Mouse (Mus musculus) retina, postnatal 7 days (tissue): ENCODE measurements around the gene Polr3b.

ENCODE experiments used
- DNase-seq: peaks from one replicate; pipeline ENCODE4 v3.0.0-alpha.2; 2012; ENCODE audit warnings: low read depth, low spot score

The Polr3b gene

DNA sequence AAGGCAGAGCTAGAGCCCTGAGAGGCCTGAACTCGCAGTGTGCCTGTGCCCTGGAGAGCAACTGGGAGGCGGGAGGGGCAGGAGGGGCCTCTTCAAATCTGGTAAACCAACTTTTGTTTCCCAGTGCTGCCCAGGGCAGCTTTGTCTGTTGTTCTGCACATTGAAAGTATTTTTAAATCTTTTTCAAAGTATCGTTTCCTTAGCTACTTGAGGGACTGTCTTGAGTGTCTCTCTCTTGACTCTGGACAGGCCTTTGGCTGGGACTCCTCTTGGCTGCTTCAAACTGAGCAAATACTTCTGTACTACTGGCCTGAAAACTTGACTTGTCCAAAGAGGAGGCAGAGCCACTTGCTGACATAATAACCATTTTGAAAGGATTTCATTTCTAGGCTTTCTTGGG, 11.3 kb upstream of the Polr3b start:
- DNase-seq: no peak

DNA sequence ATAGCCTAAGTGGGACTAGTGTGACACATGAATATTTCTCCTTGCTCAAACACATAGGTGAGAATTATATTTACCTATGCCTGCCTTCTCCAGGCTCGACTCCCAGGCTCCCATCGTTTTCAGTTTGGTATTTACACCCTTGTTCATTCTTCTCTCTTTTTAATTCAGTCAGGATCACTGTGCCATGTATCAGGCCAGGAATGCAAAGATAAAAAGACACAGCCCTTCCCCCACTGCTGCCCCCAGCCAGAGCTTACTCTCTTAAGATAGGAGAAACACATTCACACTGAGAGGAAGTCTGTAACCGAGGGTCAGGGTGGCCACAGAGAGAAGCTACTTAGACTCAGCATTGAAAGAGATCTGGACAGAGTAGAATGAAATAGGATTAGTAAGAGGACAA, 10.4 kb upstream of the Polr3b start:
- no peak for DNase-seq

DNA sequence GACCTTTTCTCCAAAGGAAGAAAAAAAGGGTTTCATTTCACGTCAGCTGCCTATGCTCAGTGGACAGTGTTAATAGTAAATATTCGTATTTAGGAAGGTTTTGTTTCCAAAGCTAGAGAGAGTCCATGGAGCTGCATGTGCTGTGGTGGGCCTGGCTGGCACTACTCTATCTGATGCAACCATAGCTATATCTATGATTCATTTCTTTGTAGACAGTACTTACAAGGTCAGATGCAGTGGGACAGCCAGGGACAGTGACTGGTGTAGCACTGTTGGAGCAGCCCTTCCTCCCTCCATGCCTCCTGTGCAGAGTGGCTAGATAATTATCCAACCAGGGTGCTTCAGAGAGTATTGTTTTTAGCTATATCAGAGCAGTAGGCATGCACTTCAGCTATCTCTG, 9.8 kb upstream of the Polr3b start:
- DNase-seq: no peak

DNA sequence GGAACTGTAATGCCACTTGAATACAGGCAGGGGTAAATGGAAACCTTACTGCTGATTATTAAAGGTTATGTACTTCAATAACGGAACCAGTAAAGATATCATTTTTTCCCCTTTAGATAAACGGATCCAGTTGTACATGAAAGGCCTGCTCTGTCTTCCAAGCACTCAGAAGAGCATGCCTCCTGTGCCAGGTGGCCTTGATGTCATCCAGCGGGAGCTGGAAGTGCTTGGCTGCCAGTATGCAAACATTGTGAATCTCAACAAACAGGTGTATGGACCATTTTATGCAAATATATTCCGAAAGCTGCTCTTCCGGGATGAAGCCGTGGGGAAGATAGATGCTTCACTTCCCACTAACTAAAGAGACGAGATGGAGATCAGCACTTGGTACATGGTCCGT, 8.7 kb upstream of the Polr3b start:
- no peak for DNase-seq

DNA sequence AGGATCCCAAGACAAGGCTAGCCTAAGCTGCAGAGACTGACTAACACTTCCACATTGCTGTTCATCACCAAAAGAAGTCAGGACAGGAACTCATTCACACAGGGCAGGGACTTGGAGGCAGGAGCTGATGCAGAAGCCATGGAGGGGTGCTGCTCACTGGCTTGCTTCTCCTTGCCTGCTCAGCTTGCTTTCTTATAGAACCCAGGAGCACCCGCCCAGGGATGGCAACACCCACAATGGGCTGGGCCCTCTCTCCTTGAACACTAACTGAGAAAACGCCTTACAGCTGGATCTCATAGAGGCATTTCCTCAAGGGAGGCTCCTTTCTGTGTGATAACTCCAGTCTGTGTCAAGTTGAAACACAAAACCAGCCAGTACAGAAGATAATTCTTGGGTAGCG, 7.0 kb upstream of the Polr3b start:
- DNase-seq: no peak

DNA sequence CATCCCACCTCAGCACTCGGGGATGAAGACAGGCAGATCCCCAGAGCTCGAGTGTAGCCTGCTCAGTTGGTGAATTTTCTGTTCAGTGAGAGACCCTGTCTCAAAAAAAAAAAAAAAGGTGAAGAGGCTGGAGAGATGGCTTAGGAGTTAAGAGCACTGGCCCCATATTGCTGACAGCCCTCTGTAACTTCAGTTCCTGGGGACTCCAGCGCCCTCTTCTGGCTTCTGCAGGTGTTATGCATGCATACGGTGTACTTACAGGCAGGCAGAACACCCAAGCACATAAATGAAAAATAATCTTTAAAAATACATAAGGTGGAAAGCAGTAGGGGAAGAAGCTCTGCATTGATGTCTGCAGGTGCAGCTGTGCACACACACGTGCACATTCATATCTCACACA, 9.1 kb downstream of the Polr3b start:
- no peak for DNase-seq

DNA sequence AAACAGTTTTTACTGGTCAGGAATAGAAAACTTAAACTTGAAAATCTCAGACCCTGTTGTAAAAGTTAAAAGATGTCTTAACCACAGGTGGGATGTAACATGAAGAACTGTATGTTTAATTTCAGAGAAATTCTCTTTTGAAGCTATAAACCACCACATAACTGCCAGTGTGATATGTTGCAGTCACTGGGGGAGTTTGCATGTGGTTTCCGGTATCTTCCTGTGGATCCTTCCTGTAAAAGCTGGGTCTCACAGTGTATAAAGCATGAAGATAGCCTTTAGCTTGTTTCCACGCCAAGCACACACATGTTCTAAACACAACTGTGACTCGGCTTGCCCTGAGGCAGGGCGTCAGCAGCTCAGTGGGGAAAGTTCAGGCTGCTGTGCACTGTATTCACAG, 9.9 kb downstream of the Polr3b start:
- DNase-seq: no peak

DNA sequence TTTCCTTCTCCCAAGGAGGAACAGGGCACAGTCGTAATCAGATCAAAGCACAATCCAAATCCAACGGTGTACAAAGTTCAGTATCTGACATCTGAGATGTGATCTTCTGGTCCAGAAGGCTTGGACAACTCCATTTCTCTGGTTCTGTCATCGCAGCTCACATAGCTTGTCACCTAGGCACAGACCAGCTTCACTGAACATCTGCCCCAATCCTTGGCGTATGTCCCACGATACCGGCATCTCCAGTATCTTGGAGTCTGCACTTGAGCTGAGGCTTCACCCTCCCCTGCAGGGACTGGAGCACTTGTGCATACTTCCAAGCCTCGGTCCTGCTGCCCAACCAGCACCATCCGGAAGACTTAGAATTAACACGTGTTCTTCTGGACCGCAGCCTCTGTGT, 14.6 kb downstream of the Polr3b start:
- DNase-seq: no peak

DNA sequence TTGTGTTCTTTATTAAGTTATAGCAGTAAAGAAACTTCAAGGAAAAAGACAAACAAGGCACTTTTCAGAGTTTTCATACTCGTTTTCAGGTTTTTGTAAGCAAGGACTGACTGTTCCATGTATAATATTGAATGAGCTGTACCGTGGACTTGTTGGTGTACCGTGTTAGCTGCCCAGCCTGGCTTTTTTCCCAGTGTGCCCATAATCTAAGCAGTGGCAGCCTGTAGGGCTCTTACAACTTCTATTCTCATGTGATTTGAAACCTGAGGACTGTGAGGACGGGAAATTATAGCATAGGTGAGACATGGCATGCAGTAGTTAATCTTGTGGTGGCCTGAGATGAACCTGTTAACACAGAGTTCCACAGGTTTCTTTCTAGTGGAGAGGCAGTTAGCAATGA, 16.3 kb downstream of the Polr3b start:
- no peak for DNase-seq

DNA sequence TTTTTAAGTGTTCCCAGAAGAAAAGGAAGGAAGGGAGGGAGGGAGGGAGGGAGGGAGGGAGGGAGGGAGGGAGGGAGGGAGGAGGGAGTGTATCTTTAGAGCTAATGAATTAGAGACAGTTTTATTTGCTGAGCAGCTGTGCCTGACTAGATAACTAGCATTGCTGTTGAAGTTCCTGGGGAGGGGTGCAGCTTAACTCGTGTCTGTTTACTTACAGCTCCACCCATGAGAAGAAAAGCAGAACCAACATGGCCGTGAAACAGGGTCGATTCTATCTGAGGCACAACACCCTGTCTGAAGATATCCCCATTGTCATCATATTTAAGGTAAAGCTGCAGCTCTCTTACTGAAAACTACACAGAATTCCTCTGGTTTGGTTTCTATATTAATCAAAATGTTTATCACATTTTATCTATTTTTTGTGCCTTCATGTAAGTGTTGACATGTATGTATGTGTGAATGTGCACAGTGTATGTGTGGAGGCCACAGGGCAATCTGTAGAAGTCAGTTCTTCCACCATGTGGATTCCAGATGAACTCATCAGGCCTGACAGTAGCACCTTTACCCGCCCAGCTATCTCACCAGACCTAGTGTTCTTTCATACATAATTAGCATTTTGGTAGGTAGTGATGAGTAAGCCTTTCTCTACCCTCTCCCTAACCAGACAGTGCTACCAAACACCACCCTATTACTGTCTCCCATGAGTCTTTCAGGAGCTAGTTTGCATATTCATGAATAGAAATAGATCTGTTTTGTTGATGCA, 17.6 kb downstream of the Polr3b start:
- no peak for DNase-seq

DNA sequence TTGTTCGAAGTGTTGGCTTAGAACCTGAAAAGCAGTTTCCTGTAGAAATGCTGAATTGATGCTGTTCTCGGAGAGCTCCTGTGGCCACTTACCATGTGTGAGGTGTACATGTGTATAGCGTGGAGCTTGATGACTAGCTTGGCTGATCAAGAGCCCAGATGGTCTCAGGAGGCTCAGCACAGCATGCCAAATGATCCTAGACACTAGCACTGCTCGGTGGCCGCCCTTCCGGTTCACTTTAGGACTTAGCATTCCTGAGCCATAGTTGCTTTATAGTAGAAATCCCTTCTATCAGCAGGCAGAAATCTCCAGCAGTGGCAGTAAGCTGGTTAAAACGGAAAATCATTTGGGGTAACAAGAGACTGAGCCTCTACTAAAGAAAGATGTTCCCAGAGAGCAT, 18.8 kb downstream of the Polr3b start:
- DNase-seq: no peak

DNA sequence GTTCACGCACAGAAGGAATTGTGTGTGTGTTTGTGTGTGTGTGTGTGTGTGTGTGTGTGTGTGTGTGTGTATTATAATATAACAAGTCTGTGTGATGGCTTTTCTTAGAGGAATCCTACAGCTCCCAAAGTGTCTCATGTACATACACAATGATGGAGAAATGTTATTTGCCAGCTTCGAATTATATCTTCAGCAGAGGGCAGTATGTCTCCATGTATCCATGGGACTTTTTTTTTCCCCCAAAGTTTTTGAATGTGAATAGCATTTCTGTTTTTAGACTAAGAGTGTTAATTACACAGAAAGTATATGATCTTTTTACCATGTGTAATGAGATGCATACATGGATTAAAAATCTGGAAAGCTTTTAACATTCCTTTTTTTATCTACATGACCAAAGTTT, 19.5 kb downstream of the Polr3b start:
- DNase-seq: no peak

DNA sequence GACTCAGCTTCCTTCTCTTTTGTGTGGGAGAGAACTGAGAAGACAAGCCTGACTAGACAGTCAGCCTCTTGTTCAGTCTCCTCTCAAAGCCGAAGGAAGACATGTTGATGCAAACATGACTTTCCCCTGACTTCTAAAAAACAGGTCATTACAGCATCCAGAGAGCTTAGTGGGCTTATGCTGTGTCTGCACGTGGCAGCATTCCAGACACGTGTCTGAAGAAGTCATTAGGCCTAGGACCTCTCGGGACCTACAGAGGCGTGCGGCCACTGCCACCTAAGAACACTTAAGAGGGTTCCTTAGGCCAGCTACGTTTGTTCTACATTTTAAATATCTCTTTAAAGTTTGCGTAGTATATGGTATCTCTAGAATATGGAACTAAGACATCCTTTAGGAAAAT, 23.8 kb downstream of the Polr3b start:
- no peak for DNase-seq

DNA sequence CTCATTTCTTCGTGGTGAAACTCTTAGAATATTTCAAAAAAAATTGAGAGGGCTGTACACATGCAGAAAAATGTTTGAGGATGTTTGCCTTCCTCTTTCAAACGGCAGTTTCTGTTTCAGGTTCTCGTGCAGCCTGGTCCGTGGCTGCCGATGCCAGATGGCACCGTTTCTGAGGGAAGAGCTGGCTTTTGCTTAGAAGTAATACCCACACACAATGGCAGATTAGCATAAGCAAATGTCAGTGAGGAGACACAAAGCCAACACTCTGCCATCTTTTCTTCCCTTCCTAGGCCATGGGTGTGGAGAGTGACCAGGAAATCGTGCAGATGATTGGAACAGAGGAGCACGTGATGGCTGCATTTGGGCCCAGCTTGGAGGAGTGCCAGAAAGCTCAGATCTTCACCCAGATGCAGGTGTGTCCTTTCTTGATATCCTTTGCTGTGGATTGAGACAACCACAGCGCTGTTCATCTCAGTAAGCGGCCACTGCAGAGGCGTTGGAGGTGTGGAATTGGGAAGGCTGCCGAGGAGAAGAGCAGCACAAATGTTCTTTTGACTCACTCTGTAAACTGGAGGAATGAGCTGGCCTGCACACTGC, 24.5 kb downstream of the Polr3b start:
- no peak for DNase-seq

DNA sequence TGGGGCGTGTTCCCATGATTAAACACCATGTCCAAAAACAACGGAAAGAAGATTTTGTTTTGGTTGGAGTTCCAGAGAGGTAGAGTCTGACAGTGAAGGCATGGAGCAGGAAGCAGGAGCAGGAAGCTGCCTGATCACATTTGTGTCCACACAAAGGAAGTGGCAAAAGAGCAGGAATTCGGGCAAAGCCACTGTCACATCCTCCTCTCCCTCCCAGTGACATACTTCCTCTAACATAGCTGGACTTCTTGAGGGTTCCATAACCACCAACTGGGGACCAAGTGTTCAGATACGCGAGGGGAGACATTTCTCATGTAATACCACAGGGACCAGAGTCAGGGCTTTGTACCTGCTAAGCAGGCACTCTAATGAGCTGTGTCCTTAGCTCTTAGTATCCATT, 25.2 kb downstream of the Polr3b start:
- DNase-seq: no peak

DNA sequence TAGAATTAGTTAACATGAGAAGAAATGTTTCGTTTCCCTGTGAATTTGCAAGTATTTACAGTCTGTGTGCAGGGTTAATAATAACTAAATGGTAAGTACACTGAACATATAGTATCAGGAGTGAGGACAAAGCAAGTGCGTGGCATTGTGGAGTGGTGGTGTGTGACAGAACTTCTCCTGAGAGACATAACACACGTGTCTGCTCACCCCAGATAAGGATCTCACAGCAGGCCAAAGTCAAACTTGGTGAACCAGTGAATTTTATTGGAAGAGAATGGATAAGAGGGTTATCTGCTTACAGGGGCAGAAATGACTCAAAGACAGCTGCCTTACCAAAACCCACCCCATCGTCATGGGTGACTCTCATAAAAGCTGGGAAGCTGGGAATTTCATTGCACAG, 26.8 kb downstream of the Polr3b start:
- DNase-seq: no peak

DNA sequence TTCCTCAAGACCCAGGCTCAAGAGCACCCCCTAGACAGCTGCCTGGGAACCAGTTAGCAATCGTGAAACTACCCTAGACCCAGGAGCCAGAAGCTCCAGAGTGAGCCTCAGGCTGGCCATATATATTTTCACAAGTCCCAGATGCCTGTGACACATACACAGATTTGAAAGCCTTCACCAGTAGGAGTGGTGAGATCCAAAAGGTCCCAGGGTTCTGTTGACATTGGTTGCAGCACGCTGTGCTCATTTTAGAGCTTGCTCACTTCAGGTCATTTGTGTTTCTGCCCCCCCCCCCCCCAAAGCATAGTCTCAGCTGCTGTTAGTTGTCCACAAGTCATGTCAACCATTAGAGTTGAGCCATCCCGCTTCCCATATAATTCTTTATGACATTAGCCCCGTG, 31.9 kb downstream of the Polr3b start:
- no peak for DNase-seq

DNA sequence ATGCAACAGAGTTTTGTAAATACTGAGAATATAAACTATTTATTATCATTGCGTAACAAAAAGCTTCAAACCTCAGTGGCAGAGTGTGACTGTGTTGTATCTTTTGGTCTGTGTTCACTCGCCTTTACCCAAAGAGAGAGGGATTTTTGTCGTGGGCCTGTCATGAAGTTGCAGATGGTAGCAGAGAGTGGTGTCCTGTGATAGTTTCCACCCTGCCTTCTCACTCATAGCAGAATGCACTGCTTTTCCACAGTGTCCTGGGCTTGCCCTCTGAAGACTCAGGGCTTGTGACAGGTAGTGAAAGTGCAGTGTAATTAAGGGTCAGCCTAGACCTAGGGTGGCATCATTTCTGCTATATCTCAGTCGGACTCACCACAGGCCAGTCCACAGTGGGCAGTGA, 32.6 kb downstream of the Polr3b start:
- DNase-seq: no peak

DNA sequence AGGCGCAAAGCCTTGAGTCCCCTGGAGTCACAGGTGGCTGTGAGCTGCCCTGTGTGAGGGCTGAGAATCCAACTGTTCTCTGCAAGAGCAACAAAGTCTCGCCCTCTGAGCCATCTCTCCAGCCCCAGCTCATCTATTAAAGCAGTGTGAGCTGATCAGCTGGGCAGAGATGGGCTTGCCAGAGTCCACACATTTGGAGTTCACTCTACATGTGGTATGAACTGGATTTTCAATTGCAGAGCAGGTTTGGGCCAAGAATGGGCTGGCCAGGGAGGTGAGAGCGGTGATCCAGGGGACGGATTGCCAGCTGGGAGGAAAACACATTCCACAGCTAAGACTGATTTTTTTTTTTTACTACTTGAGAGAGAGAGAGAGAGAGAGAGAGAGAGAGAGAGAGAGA, 34.5 kb downstream of the Polr3b start:
- DNase-seq: no peak

DNA sequence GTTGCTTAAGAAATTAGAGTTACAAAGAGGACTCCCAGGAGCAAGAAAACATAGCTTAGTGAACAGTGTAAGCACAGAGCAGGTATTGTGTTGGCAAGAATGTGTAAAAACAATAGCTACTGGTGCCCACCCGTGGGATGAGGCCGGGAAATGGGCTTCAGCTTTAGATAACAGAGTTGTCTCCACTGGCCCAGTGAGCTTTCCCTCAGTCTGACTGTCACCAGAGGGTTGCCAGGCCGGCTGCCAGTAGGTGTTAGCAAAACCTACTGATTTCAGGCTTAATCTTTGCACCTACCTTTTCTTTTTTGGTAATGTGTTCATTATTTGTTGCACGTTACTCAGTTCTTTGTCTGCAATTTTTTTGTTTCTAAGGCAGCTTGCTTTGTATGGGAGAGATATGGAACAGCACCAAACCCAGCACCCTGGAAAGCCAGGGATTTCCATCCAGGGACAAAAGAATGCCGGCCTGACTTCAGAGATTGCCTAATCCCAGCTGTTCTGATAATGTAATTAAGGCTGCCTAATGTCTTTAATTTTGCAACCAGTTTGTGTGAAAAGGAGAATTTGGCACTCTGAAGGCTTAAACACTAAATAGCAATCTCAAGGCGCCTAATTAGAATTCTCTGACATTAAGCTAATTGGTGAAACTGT, 35.5 kb downstream of the Polr3b start:
- DNase-seq: no peak

DNA sequence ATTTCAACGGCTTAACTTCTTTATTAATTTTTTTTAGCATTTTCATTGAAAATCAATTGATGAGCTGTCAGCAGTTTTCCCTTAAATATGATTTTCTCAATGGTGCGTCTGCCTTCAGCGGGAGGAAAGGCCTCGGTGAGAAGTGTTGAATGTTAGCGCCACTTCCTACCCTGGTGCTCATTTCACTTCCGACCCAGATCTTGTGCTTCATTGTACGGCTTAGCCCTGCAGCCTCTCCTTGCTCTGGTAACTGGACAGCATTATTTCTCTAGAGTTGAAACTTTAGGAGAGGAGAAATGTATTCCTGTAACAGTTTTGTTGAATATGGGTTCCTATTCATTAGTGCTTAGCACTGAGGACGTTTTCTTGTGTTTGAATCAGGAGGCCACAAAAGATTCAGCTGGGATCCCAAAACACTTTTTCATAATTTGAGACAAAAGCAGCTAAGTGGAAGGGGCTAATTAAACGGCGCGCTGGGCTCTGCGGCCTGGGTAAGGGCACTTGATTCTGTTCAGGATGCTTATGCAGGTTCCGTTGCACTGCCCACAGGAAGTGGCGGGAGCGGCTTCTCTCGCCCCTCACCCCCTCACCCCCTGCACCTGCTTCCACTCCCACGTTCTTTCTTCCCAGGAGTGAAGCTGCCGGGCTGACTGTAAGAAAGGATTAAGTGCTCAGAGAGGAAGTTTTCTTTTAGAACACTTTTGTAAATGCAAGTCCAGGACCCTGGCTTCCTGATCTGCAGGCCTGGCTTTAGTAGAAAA, 36.2 kb downstream of the Polr3b start:
- DNase-seq: no peak

DNA sequence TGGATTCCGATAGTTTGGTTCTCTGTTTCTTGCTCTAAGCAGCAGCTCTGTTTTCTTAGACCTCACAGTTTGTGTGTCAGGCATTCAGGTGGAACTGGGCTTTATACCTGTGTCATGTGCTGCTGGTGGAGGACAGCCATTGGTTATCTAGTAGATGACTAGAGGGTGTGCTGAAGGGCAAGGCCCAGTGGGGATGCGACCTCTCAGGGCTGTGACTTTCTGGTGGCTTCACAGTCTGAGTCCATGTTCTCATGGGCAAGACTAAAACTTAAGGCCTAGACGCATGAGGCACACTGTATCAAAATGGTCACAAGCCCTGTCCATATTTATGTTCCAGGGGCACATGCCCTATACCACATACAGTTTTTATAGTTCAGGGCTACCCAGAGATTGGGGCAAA, 37.2 kb downstream of the Polr3b start:
- DNase-seq: no peak

DNA sequence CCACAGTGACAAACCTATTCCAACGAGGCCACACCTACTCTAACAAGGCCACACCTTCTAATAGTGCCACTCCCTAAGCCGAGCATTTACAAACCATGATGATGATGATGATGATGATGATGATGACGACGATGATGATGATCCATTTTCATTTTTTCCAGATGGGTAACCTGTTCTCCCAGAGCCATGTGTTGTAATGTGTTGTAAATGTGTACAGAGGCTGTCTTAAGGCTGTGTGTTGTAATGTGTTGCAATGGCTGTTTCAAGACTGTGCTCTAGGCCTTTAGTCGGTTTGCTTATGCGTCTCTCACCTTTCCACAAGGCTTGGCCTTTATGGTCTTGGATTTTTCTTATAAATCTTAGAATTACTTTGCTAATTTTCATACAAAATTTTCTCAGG, 40.0 kb downstream of the Polr3b start:
- DNase-seq: no peak
